Mouse (Mus musculus): ENCODE data around the gene Slc9a7. TPM values are rescaled to one million over a fixed set of nuclear protein-coding genes. Genes with fewer than 3 reads are reported as not detected.
A peak's percentile ranks its signal among the peaks of the same experiment; 100 is the strongest.

Gene Slc9a7
- polyA plus RNA-seq, 1 experiment from 2014 or later, result 5.0 TPM

DNA sequence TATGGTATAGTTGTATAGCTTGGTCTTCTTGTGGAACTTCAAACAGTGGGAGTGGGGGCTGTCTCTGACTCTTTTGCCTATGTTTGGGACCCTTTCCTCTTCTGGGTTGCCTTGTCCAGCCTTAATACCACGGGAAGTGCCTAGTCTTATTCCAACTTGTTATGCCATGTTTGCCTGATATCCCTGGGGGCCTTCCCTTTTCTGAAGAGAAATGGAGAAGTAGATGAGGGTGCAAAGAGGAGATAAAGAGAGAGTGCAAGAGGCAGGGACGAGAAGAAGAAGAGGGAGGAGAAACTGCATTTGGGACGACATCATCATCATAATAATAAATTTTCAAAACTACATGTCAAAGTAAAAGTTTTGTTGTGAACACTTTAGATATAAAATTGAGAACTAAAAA lies 21.6 kb downstream of the Slc9a7 start:
- WGBS, result 76% methylated on average over 3 of the region's 3 CpGs
- H3K4me1 ChIP-seq, result no peaks in the 10 kb centered on the region
- H3K27me3 ChIP-seq, result no peaks in the 10 kb centered on the region
- H3K4me3 ChIP-seq, result no peak overlapping the region
- no peak overlapping the region for H3K4me2 ChIP-seq (replicated peaks)
- H3K36me3 ChIP-seq, result no peaks in the 10 kb centered on the region
- no peak overlapping the region for H3K9ac ChIP-seq (replicated peaks)
- no peaks in the 10 kb centered on the region for H3K9me3 ChIP-seq
- H3K27ac ChIP-seq (replicated peaks), result no peak overlapping the region
- no peak for ATAC-seq (replicated peaks)

DNA sequence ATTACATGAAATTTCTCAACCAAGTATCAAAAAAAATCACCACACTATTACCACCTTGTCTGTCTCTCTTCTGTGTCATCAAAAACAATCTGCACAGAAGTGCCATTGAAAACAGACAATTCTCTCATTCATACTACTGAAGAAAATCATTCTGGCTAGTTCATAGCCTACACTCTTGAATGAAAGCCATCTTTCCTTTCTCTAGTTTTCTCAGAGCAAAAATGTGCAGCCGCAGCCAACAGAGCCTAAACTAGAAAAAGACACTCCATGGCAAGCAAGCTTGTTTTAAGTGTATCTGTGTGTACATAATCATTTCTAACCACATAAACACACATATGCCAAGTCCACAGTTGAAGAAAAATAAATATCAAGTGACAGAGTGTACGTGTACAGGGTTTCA lies 27.2 kb downstream of the Slc9a7 start:
- Histone ChIP-seq H3K4me1 (no peaks in the 10 kb centered on the region), H3K36me3 (no peaks in the 10 kb centered on the region), H3K9ac (replicated peaks) (no peak overlapping the region), H3K27me3 (no peaks in the 10 kb centered on the region), H3K9me3 (no peaks in the 10 kb centered on the region), H3K4me2 (replicated peaks) (no peak overlapping the region), H3K4me3 (no peak overlapping the region), H3K27ac (replicated peaks) (no peak overlapping the region)
- no peak for ATAC-seq (replicated peaks)
- WGBS, result 82% methylated on average over 2 of the region's 2 CpGs

DNA sequence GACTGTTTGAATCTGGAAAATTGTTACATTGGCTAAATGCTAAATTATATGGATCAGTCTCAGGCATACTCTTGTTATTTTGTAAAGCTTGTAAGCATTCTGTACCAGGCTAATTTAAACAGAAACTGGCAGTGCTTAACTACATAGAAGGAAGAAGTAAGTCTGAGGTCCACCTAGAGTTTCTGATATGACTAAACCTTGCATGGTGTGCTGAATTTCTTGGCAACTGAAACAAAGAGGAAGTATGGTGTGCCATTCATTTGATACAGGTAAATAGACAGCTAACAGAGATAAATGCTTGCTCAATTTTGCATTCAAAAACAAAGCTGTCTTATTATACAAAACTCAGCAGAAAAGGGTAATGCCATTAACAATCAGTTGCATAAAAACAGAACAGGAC lies 63.5 kb downstream of the Slc9a7 start:
- H3K9ac ChIP-seq (replicated peaks), result no peak overlapping the region
- H3K27me3 ChIP-seq, result no peaks in the 10 kb centered on the region
- H3K4me2 ChIP-seq (replicated peaks), result no peak overlapping the region
- no peak overlapping the region for H3K4me3 ChIP-seq
- H3K4me1 ChIP-seq, result no peaks in the 10 kb centered on the region
- H3K27ac ChIP-seq (replicated peaks), result no peak overlapping the region
- H3K9me3 ChIP-seq, result no peaks in the 10 kb centered on the region
- ATAC-seq (replicated peaks), result no peak
- no peaks in the 10 kb centered on the region for H3K36me3 ChIP-seq

- WGBS, result 96% methylated on average over 2 of the region's 2 CpGs
- Histone ChIP-seq H3K4me2 (replicated peaks) (no peak overlapping the region), H3K9ac (replicated peaks) (no peak overlapping the region), H3K27me3 (no peaks in the 10 kb centered on the region), H3K27ac (replicated peaks) (no peak overlapping the region), H3K4me3 (no peak overlapping the region), H3K9me3 (no peaks in the 10 kb centered on the region), H3K4me1 (no peaks in the 10 kb centered on the region), H3K36me3 (no peaks in the 10 kb centered on the region)
- ATAC-seq (replicated peaks), result no peak
Observed at GRCm38 (mm10) chrX:20221486-20221885, 70.1 kb downstream of the Slc9a7 start.

- no peak overlapping the region for H3K4me3 ChIP-seq
- no peaks in the 10 kb centered on the region for H3K9me3 ChIP-seq
- WGBS, result 80% methylated on average over 3 of the region's 3 CpGs
- no peak for ATAC-seq (replicated peaks)
- no peaks in the 10 kb centered on the region for H3K36me3 ChIP-seq
- no peaks in the 10 kb centered on the region for H3K27me3 ChIP-seq
- H3K27ac ChIP-seq (replicated peaks), result no peak overlapping the region
- H3K4me2 ChIP-seq (replicated peaks), result no peak overlapping the region
- H3K4me1 ChIP-seq, result no peaks in the 10 kb centered on the region
- H3K9ac ChIP-seq (replicated peaks), result no peak overlapping the region
Observed at GRCm38 (mm10) chrX:20185616-20186015, 106.0 kb downstream of the Slc9a7 start.

- WGBS, result 76% methylated on average over 1 of the region's 1 CpGs
- H3K9me3 ChIP-seq, result no peaks in the 10 kb centered on the region
- no peak overlapping the region for H3K4me3 ChIP-seq
- no peak for ATAC-seq (replicated peaks)
- no peaks in the 10 kb centered on the region for H3K36me3 ChIP-seq
- no peaks in the 10 kb centered on the region for H3K27me3 ChIP-seq
- H3K27ac ChIP-seq (replicated peaks), result no peak overlapping the region
- no peaks in the 10 kb centered on the region for H3K4me1 ChIP-seq
- H3K4me2 ChIP-seq (replicated peaks), result no peak overlapping the region
- no peak overlapping the region for H3K9ac ChIP-seq (replicated peaks)
Observed at GRCm38 (mm10) chrX:20176792-20177191, 114.8 kb downstream of the Slc9a7 start.

DNA sequence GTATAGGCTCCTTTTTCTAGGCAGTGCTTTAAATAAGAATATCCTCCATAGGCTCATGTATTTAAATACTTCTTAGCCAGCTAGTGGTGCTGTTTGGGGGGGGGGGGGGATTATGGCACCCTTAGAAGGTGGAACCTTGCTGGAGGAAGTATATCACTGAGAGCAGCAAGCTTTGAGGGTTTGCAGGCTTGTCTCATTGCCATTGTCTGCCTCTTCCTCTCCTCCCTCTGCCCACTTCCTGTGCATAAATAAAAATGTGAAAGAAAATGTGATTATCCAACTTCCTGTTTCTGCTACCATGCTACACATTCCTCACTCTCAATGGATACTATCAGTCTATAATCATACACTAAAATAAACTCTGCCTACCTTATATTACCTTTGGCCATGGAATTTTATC lies 123.2 kb downstream of the Slc9a7 start:
- H3K27me3 ChIP-seq, result no peaks in the 10 kb centered on the region
- no peaks in the 10 kb centered on the region for H3K36me3 ChIP-seq
- no peaks in the 10 kb centered on the region for H3K9me3 ChIP-seq
- no peaks in the 10 kb centered on the region for H3K4me1 ChIP-seq
- H3K4me2 ChIP-seq (replicated peaks), result no peak overlapping the region
- ATAC-seq (replicated peaks), result no peak
- H3K9ac ChIP-seq (replicated peaks), result no peak overlapping the region
- H3K27ac ChIP-seq (replicated peaks), result no peak overlapping the region
- no peak overlapping the region for H3K4me3 ChIP-seq

DNA sequence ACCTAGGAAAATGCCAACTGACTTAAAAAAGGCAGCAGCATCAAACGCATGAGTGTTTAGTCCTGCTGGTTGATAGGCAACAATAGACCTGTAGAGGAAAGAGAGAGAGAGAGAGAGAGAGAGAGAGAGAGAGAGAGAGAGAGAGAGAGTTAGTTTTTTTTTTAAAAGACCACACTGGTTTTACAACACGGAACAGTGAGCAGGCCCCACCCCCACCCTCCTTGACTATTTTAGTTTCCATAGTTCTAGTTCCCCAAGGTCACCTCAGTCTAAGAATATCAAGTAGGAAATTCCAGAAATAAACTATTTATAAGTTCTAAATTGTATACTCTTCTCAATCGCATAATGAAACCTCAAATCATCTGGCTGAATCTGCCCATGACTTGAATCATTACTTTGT lies 126.6 kb downstream of the Slc9a7 start:
- Histone ChIP-seq H3K4me1 (no peaks in the 10 kb centered on the region), H3K4me2 (replicated peaks) (no peak overlapping the region), H3K27me3 (no peaks in the 10 kb centered on the region), H3K27ac (replicated peaks) (no peak overlapping the region), H3K9me3 (no peaks in the 10 kb centered on the region), H3K4me3 (no peak overlapping the region), H3K36me3 (no peaks in the 10 kb centered on the region), H3K9ac (replicated peaks) (no peak overlapping the region)
- 79% methylated on average over 3 of the region's 3 CpGs for WGBS
- no peak for ATAC-seq (replicated peaks)

DNA sequence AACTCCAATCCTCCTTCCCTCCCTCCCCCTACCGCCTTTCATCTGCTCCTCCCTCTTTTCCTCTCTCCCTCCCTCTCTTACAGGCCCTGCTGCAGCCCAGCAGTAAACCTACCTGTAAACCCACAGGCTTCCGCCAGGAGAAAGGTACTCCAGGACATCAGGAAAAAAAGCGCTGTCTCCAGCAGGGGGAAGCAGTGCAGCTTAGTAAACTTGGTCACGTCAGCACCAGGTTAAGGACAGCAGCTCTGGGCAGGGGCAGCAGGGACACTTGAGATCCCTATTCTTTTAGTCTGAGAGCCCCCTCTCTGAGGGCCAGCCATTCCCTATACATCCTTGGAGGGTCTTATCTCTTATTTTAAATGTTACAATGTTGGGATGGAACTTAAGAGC lies 129.3 kb downstream of the Slc9a7 start:
- H3K4me3 ChIP-seq, result no peak overlapping the region
- H3K4me2 ChIP-seq (replicated peaks), result no peak overlapping the region
- H3K9me3 ChIP-seq, result no peaks in the 10 kb centered on the region
- no peak overlapping the region for H3K9ac ChIP-seq (replicated peaks)
- no peaks in the 10 kb centered on the region for H3K27me3 ChIP-seq
- 13% methylated on average over 4 of the region's 4 CpGs for WGBS
- no peak overlapping the region for H3K27ac ChIP-seq (replicated peaks)
- ATAC-seq (replicated peaks), result no peak; the same call in 1 of the 2 replicates
- no peaks in the 10 kb centered on the region for H3K36me3 ChIP-seq
- H3K4me1 ChIP-seq, result no peaks in the 10 kb centered on the region

DNA sequence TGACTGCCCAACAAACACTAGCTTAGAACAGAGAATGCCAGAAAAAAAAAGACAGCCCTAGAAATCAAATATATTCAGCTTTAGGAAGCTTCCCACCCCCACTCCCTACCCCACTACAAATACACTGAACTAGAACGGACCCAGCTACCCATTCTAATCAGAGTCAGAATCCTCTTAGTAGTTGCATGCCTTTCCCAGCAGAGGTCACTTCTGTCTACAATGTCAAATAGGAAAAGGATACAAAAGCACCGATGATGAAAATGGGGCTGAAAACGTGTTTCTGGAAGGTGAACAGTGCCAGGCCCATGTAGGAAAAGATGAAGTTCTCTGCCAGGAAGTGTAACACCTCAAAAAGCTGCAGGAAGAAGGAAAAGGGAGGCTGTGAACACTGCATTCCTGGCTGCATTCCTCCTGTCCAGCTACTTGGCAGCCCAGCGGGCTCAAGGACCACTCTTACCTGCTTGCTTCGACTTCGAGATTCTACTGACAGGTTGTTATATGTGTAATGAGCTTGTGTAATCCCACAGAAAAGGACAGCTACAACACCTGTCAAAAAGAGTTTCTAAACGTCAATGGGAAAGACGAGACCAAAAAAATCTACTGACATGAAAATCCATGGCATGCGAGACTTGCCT lies 129.8 kb downstream of the Slc9a7 start:
- 53% methylated on average over 9 of the region's 9 CpGs for WGBS
- no peak for ATAC-seq (replicated peaks)

GRCm38 (mm10) chrX:20160301-20160700 lies 131.3 kb downstream of the Slc9a7 start:
- no peak overlapping the region for H3K4me2 ChIP-seq (replicated peaks)
- no peaks in the 10 kb centered on the region for H3K4me1 ChIP-seq
- H3K9ac ChIP-seq (replicated peaks), result no peak overlapping the region
- no peak for ATAC-seq (replicated peaks)
- H3K4me3 ChIP-seq, result no peak overlapping the region
- H3K9me3 ChIP-seq, result no peaks in the 10 kb centered on the region
- no peaks in the 10 kb centered on the region for H3K27me3 ChIP-seq
- H3K27ac ChIP-seq (replicated peaks), result no peak overlapping the region
- 88% methylated on average over 1 of the region's 1 CpGs for WGBS
- no peaks in the 10 kb centered on the region for H3K36me3 ChIP-seq

More for the DNA sequence above, 129.8 kb downstream of the Slc9a7 start:
- Histone ChIP-seq H3K9me3 (no peaks in the 10 kb centered on the region), H3K9ac (replicated peaks) (no peak overlapping the region), H3K36me3 (no peaks in the 10 kb centered on the region), H3K4me2 (replicated peaks) (no peak overlapping the region), H3K4me3 (no peak overlapping the region), H3K27ac (replicated peaks) (no peak overlapping the region), H3K4me1 (no peaks in the 10 kb centered on the region), H3K27me3 (no peaks in the 10 kb centered on the region)

GRCm38 (mm10) chrX:20157519-20157918 lies 134.1 kb downstream of the Slc9a7 start:
- peak; percentile 43; the same call in 1 of the 2 replicates for ATAC-seq (replicated peaks)
- Histone ChIP-seq H3K9ac (replicated peaks) (no peak overlapping the region), H3K4me3 (no peak overlapping the region), H3K27ac (replicated peaks) (no peak overlapping the region), H3K27me3 (no peaks in the 10 kb centered on the region), H3K4me1 (no peaks in the 10 kb centered on the region), H3K4me2 (replicated peaks) (no peak overlapping the region), H3K36me3 (no peaks in the 10 kb centered on the region), H3K9me3 (no peaks in the 10 kb centered on the region)
- 7% methylated on average over 2 of the region's 2 CpGs for WGBS

DNA sequence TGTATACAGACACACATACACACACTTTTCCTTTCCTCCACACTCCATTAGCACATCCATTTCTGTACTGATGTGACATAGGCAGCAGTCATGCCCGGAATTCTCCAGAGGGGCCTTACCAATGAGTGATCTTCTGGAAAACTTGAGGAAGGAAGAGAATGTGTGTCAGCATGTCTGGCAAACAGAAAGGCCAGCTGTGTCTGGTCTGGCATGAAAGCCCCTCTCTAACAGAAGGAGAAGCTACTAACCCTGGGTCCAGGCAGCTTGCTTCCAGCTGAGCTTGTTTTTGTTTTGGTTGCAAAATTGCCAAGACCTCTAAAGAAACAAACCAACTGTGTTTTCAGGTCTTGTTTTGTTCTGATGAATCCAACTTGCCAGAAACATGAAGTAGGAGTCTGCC lies 162.1 kb downstream of the Slc9a7 start:
- H3K27me3 ChIP-seq, result no peaks in the 10 kb centered on the region
- no peaks in the 10 kb centered on the region for H3K36me3 ChIP-seq
- no peak overlapping the region for H3K9ac ChIP-seq (replicated peaks)
- no peaks in the 10 kb centered on the region for H3K9me3 ChIP-seq
- 92% methylated on average over 1 of the region's 1 CpGs for WGBS
- no peak overlapping the region for H3K27ac ChIP-seq (replicated peaks)
- no peak overlapping the region for H3K4me2 ChIP-seq (replicated peaks)
- H3K4me1 ChIP-seq, result no peaks in the 10 kb centered on the region
- no peak overlapping the region for H3K4me3 ChIP-seq
- no peak for ATAC-seq (replicated peaks)
